Mouse (Mus musculus) brain, adult 2 months (tissue): Measurements from ENCODE around the gene Pxmp4.

Experiments used
- DNase-seq: peaks from one replicate; pipeline ENCODE4 v3.0.0; 2011; ENCODE audit warnings: low read depth, low spot score

The Pxmp4 gene

GRCm38 (mm10) chr2:154603638-154604153 lies at the start of gene Pxmp4:
Gene Pxmp4 (minus strand): TSS chr2:154603708.
- DNase-seq: peak; percentile 99

DNA sequence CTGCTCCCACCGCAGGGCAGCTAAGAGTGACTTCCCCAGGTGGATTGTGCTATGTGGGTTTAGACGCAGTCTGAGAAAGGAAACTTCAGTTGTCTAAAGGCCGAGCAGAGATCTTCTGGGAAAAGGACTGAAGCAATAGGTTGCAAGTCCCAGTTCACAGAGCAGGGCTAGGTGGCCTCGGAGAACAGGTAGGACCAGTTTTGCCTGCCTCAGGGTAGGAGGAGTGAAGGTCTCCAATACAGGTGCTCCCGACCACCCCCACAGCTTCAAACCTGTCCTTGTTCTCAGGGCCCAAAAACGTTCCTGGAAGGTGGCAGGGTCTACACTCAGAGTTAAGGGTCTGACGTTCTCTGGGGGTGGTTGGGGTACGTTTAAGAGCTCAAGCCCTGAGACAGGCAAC lies 47.9 kb upstream of the Pxmp4 start, which contains the start of gene Chmp4b:
Gene Chmp4b (plus strand): TSS at position 343 of the 400 bp plus-strand sequence.
- DNase-seq: no peak

GRCm38 (mm10) chr2:154650404-154650803 lies 46.9 kb upstream of the Pxmp4 start:
- no peak for DNase-seq

GRCm38 (mm10) chr2:154648086-154648485 lies 44.6 kb upstream of the Pxmp4 start:
- DNase-seq: peak; percentile 53

GRCm38 (mm10) chr2:154646634-154647033 lies 43.1 kb upstream of the Pxmp4 start:
- peak; percentile 43 for DNase-seq

- no peak for DNase-seq
Observed at GRCm38 (mm10) chr2:154642712-154643385, 39.3 kb upstream of the Pxmp4 start.

DNA sequence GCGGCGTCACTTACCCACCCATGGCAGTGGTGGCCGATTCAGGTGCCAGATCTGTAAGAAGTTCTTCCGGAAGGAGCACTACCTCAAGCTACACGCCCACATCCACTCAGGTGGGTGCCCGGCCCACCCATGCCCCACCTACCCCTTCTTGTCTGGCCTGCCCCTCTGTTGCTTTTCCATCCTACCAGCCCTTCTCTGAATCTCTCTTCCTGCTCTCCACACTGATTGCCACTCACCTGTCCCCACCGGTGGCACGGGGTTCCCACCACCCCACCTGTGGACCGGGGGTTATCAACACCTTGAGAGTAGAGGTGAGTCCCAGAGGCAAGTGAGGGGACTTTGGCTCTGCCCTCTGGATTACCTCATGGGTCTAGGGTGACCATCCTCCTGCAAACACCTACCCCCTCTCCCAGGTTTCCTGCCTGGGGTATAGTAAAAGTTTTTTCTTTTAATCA lies 38.5 kb upstream of the Pxmp4 start:
- no peak for DNase-seq

DNA sequence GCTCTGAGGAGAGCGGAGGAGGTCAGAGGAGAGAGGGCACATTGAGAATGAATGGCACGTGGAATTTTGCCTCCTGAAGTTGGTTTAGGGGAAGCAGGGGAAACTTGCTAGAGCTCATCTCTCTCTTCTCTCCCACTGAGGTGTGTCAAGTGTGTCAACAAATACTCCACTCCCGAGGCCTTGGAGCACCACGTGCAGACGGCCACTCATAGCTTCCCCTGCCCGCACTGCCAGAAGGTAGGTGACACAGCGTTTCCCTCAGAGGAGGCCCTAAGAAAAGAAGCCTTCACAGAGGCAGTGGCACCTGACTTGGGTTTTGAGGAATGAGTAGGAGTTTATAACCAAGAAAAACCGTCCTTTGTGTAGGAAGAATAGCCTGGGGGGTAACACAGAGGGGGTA lies 37.7 kb upstream of the Pxmp4 start:
- no peak for DNase-seq

GRCm38 (mm10) chr2:154639115-154639514 lies 35.6 kb upstream of the Pxmp4 start:
- DNase-seq: no peak

GRCm38 (mm10) chr2:154638521-154638920 lies 35.0 kb upstream of the Pxmp4 start:
- no peak for DNase-seq

GRCm38 (mm10) chr2:154635826-154636225 lies 32.3 kb upstream of the Pxmp4 start:
- DNase-seq: peak; percentile 46

DNA sequence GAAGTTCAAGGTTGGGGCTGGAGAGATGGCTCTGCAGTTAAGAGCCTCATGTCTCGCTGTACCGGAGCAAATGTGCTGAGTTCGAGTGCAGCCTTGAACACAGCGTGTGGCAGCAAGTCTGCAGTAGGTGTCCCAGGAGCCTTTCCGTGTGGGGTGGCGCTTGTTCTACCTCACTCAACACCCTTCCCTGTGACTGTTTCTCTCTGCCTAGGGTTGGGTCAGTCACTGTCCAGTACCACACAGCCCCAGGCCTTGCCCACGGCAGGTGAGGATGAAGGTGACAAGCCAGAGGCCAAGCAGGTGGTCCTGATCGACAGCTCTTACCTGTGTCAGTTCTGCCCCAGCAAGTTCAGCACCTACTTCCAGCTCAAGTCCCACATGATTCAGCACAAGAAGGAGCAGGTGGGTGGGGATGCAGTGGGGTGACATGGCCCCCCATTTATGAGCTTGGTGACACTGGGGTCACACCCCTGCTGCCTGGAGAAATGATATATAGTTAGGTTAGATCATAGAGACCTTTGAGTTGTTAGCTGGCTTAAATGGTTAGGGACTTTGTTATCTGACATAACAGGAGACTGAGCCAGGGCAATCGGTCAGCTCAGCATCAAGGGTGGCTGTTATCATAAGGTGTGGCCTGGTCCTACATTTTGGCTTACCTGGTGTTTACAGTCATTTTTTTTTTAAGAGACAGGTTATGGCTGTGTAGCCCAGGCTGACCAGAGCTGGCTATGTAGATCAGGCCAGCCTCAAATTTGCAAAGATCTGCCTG lies 30.6 kb upstream of the Pxmp4 start:
- DNase-seq: no peak

DNA sequence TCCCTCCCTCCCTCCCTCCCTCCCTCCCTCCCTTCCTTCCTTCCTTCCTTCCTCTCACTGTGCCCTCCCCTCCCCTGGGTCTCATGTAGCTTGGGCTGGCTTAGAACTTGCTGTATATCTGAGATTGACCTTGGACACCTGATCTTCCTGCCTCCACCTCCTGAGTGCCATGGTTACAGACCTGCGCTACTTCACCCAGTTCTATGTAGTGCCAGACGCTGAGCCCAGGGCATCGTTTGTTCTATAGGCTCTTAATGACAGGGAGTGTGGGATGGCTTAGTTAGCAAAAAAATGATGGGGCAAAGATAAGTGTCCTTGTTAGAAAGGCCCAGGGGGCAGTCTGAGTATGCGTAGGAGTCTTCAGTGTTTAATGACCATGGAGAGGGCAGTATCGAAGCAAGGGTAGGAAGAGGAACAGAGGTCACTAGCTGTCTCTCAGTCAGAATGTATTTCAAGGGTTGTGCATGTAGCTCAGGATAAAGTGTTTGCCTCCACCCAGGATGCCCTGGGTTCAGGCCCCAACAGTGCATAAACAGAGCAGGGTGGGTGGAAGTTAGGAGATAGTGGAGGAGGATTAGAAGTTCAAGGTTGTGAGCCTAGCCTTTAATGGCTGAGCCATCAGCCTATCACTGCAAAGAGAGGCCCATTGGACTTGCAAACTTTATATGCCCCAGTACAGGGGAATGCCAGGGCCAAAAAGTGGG lies 29.7 kb upstream of the Pxmp4 start:
- DNase-seq: no peak

GRCm38 (mm10) chr2:154632203-154632780 lies 28.8 kb upstream of the Pxmp4 start:
- DNase-seq: no peak

DNA sequence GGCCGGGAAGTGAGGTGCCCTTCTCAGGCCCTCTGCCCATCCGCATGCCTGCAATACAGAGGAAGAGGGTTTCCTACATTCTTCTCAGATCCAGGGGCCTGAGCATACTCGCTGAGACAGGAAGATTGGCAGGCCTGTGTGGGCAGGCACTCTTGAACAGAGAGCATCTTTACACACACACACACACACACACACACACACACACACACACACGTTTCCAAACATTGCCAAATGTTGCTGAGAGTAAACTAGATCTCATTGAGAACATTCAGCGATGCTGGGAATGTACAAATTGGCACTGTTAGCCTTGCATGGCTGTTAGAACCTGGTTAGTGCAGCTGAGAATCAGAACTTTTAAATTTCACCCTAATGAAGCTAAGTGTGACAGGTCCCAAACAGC lies 27.0 kb upstream of the Pxmp4 start:
- DNase-seq: peak; percentile 29

- no peak for DNase-seq
Observed at GRCm38 (mm10) chr2:154624137-154624536, 20.6 kb upstream of the Pxmp4 start.

GRCm38 (mm10) chr2:154621684-154622083 lies 18.2 kb upstream of the Pxmp4 start:
- no peak for DNase-seq

GRCm38 (mm10) chr2:154617061-154617460 lies 13.6 kb upstream of the Pxmp4 start:
- no peak for DNase-seq

GRCm38 (mm10) chr2:154615674-154616073 lies 12.2 kb upstream of the Pxmp4 start:
- no peak for DNase-seq

DNA sequence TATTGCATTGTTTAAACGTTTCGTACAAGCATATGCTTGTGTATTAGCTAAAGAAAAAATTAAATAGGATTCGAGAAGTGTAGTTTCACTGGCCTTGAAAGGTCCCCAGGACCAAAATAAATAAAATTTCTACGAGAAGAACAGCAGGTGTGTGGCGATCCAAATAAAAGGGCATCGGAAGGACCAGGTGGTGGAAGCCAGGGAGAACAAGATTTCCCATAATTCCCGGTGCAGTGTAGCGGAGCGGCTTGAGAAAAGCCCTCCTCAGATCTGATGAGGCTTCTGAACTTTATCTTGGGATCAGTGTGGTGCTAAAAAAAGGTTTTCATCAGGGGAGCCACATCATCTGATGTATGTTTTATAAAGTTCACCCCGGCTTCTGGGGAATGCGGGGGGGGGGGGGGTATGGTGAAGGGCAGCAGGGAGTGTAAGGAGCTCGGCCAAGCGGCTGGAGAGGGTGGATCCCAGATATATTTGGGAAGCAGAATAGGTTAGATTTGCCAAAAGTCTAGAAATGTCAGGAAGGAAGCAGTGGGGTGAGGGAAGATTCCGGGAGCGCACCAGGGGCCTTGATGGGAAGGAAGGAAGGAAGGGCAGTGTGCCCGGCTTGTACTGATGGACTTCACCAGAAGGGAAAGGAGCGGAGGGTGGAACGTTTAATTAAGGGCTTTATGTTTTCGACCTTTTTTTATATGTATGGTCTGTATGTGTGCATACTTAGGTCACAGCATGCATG lies 11.5 kb upstream of the Pxmp4 start:
- peak; percentile 83 for DNase-seq
